Mouse (Mus musculus) heart, embryonic 11.5 days (tissue): ENCODE data around the gene Chd4. TPM values are rescaled to one million over a fixed set of nuclear protein-coding genes. Genes with fewer than 3 reads are reported as not detected.
A peak's percentile ranks its signal among the peaks of the same experiment; 100 is the strongest.

Experiments
- ATAC-seq: fragments of 200-750 bp; cut with Nextera tagmentation; replicated peaks from 2 replicates; pipeline ENCODE4 v1.8.0; 2017; ENCODE audit warnings: moderate library complexity; ENCODE audit not compliant: insufficient number of reproducible peaks, low FRiP score, low TSS enrichment
- H3K27ac ChIP-seq: fragments of 300-500 bp; sonication (generic); 2 replicates; pipeline ENCODE4 v1.5.1; 2014; ENCODE audit warnings: mild to moderate bottlenecking, low read depth, low read length
- H3K27me3 ChIP-seq: fragments of 300-500 bp; sonication (generic); 2 replicates; pipeline ENCODE4 v1.6.1; 2014; ENCODE audit warnings: mild to moderate bottlenecking, low read length, mixed read lengths; ENCODE audit not compliant: control insufficient read depth, insufficient read depth
- H3K36me3 ChIP-seq: fragments of 300-500 bp; sonication (generic); 2 replicates; pipeline ENCODE4 v1.6.1; 2014; ENCODE audit warnings: mild to moderate bottlenecking, low read length, moderate library complexity, mixed read lengths; ENCODE audit not compliant: control insufficient read depth, insufficient read depth
- H3K4me1 ChIP-seq: fragments of 300-500 bp; sonication (generic); 2 replicates; pipeline ENCODE4 v1.6.1; 2014; ENCODE audit warnings: low read length; ENCODE audit not compliant: control insufficient read depth, insufficient read depth
- H3K4me2 ChIP-seq: fragments of 300-500 bp; sonication (generic); 2 replicates; pipeline ENCODE4 v1.6.1; 2014; ENCODE audit warnings: mild to moderate bottlenecking, moderate library complexity
- H3K4me3 ChIP-seq: fragments of 300-500 bp; sonication (generic); 2 replicates; pipeline ENCODE4 v1.5.1; 2014; ENCODE audit warnings: low read depth, low read length
- H3K9ac ChIP-seq: fragments of 300-500 bp; sonication (generic); 2 replicates; pipeline ENCODE4 v1.6.1; 2014; ENCODE audit warnings: mild to moderate bottlenecking, low read depth, low read length, moderate library complexity
- H3K9me3 ChIP-seq: fragments of 300-500 bp; sonication (generic); replicated peaks from 2 replicates; pipeline ENCODE4 v1.6.1; 2016; ENCODE audit warnings: low read length; ENCODE audit not compliant: control insufficient read depth
- WGBS: fragments of 180-500 bp; shearing (Covaris S2); extraction: QIAGEN DNeasy Blood & Tissue Kit; methylation state at CpG from one replicate; pipeline ENCODE4 v1.1.7; 2014; ENCODE audit not compliant: insufficient replicate concordance; 5-methylcytosine and 5-hydroxymethylcytosine counted together
- polyA plus RNA-seq: library from polyadenylated mRNA; unstranded; fragments of >200 nt; fragmentation: Nextera tagmentation; extraction: Ambion mirVana; gene quantifications from 2 replicates; pipeline ENCODE4 v1.2.1, GENCODE M21; 2014

Gene Chd4
- polyA plus RNA-seq, 1 experiment from 2014 or later, result 67.8 TPM

- Histone ChIP-seq H3K27me3 (no peaks in the 10 kb centered on the region), H3K4me3 (peak overlapping the region; percentile 99), H3K4me2 (peak overlapping the region; percentile 98), H3K4me1 (peaks cover 31% of the 10 kb centered on the region), H3K9ac (peak overlapping the region; percentile 98), H3K9me3 (no peaks in the 10 kb centered on the region), H3K36me3 (peaks cover 19% of the 10 kb centered on the region), H3K27ac (peak overlapping the region; percentile 97)
- 2% methylated on average over 12 of the region's 12 CpGs for WGBS
- 0 out of 2 replicates have a peak, but pooled peaks have one; percentile 5 for ATAC-seq
Observed at GRCm38 (mm10) chr6:125097346-125097689, 1.5 kb downstream of the Chd4 start.

GRCm38 (mm10) chr6:125097951-125098350 lies 2.2 kb downstream of the Chd4 start:
- H3K9me3 ChIP-seq, result no peaks in the 10 kb centered on the region
- H3K9ac ChIP-seq, result peak overlapping the region; percentile 98
- H3K4me3 ChIP-seq, result peak overlapping the region; percentile 99
- H3K27ac ChIP-seq, result no peak overlapping the region
- peak overlapping the region; percentile 98 for H3K4me2 ChIP-seq
- H3K36me3 ChIP-seq, result peaks cover 25% of the 10 kb centered on the region
- no peaks in the 10 kb centered on the region for H3K27me3 ChIP-seq
- H3K4me1 ChIP-seq, result peaks cover 31% of the 10 kb centered on the region
- ATAC-seq, result no peak
- WGBS, result 44% methylated on average over 8 of the region's 8 CpGs

GRCm38 (mm10) chr6:125098513-125098912 lies 2.7 kb downstream of the Chd4 start:
- H3K9ac ChIP-seq, result peak overlapping the region; percentile 98
- H3K9me3 ChIP-seq, result no peaks in the 10 kb centered on the region
- H3K27me3 ChIP-seq, result no peaks in the 10 kb centered on the region
- H3K27ac ChIP-seq, result no peak overlapping the region
- H3K4me2 ChIP-seq, result peak overlapping the region; percentile 98
- ATAC-seq, result no peak
- peaks cover 27% of the 10 kb centered on the region for H3K36me3 ChIP-seq
- peaks cover 31% of the 10 kb centered on the region for H3K4me1 ChIP-seq
- 55% methylated on average over 3 of the region's 3 CpGs for WGBS
- peak overlapping the region; percentile 99 for H3K4me3 ChIP-seq

GRCm38 (mm10) chr6:125099421-125099971 lies 3.7 kb downstream of the Chd4 start:
- no peaks in the 10 kb centered on the region for H3K27me3 ChIP-seq
- no peaks in the 10 kb centered on the region for H3K9me3 ChIP-seq
- H3K36me3 ChIP-seq, result peaks cover 33% of the 10 kb centered on the region
- no peak for ATAC-seq
- WGBS, result 50% methylated on average over 5 of the region's 5 CpGs
- peaks cover 31% of the 10 kb centered on the region for H3K4me1 ChIP-seq
- peak overlapping the region; percentile 14; the same call in 1 of the 2 replicates for H3K4me3 ChIP-seq
- H3K9ac ChIP-seq, result peak overlapping the region; percentile 47
- H3K4me2 ChIP-seq, result peak overlapping the region; percentile 98
- H3K27ac ChIP-seq, result no peak overlapping the region

- no peak overlapping the region for H3K9ac ChIP-seq
- H3K4me3 ChIP-seq, result no peak overlapping the region
- no peak for ATAC-seq
- H3K4me2 ChIP-seq, result no peak overlapping the region
- no peak overlapping the region; the same call in 1 of the 2 replicates for H3K27ac ChIP-seq
- 69% methylated on average over 9 of the region's 9 CpGs for WGBS
- no peaks in the 10 kb centered on the region for H3K9me3 ChIP-seq
- H3K27me3 ChIP-seq, result no peaks in the 10 kb centered on the region
- peaks cover 50% of the 10 kb centered on the region for H3K36me3 ChIP-seq
- H3K4me1 ChIP-seq, result peaks cover 31% of the 10 kb centered on the region
Observed at GRCm38 (mm10) chr6:125101444-125101843, 5.7 kb downstream of the Chd4 start.

GRCm38 (mm10) chr6:125104223-125104622 lies 8.4 kb downstream of the Chd4 start:
- H3K27me3 ChIP-seq, result no peaks in the 10 kb centered on the region
- 52% methylated on average over 4 of the region's 4 CpGs for WGBS
- no peak overlapping the region for H3K27ac ChIP-seq
- no peak overlapping the region for H3K4me3 ChIP-seq
- no peak overlapping the region for H3K9ac ChIP-seq
- no peak overlapping the region; the same call in 1 of the 2 replicates for H3K4me2 ChIP-seq
- ATAC-seq, result 0 out of 2 replicates have a peak, but pooled peaks have one; percentile 66
- H3K36me3 ChIP-seq, result peaks cover 78% of the 10 kb centered on the region
- peaks cover 12% of the 10 kb centered on the region for H3K4me1 ChIP-seq
- H3K9me3 ChIP-seq, result no peaks in the 10 kb centered on the region

GRCm38 (mm10) chr6:125107705-125108104 lies 11.9 kb downstream of the Chd4 start:
- 91% methylated on average over 2 of the region's 2 CpGs for WGBS
- H3K4me3 ChIP-seq, result no peak overlapping the region
- no peak for ATAC-seq

GRCm38 (mm10) chr6:125109371-125109770 lies 13.6 kb downstream of the Chd4 start:
- Histone ChIP-seq H3K9me3 (no peaks in the 10 kb centered on the region), H3K4me3 (no peak overlapping the region), H3K9ac (no peak overlapping the region), H3K36me3 (peaks cover 95% of the 10 kb centered on the region), H3K4me1 (no peaks in the 10 kb centered on the region), H3K4me2 (no peak overlapping the region), H3K27ac (no peak overlapping the region), H3K27me3 (no peaks in the 10 kb centered on the region)
- 87% methylated on average over 14 of the region's 14 CpGs for WGBS
- no peak for ATAC-seq

More at GRCm38 (mm10) chr6:125107705-125108104, 11.9 kb downstream of the Chd4 start:
- no peak overlapping the region for H3K27ac ChIP-seq
- H3K36me3 ChIP-seq, result peaks cover 88% of the 10 kb centered on the region
- no peaks in the 10 kb centered on the region for H3K9me3 ChIP-seq
- H3K9ac ChIP-seq, result no peak overlapping the region
- no peaks in the 10 kb centered on the region for H3K27me3 ChIP-seq
- no peak overlapping the region for H3K4me2 ChIP-seq
- H3K4me1 ChIP-seq, result no peaks in the 10 kb centered on the region

GRCm38 (mm10) chr6:125110927-125111326 lies 15.1 kb downstream of the Chd4 start:
- no peak overlapping the region for H3K9ac ChIP-seq
- ATAC-seq, result no peak
- H3K36me3 ChIP-seq, result peaks cover 92% of the 10 kb centered on the region
- no peaks in the 10 kb centered on the region for H3K4me1 ChIP-seq
- no peaks in the 10 kb centered on the region for H3K27me3 ChIP-seq
- WGBS, result 91% methylated on average over 7 of the region's 7 CpGs
- H3K9me3 ChIP-seq, result no peaks in the 10 kb centered on the region
- no peak overlapping the region for H3K27ac ChIP-seq
- no peak overlapping the region for H3K4me2 ChIP-seq
- no peak overlapping the region for H3K4me3 ChIP-seq
